Mouse (Mus musculus) kidney, postnatal 0 days (tissue): ENCODE results near the gene Gcm2. TPM values are rescaled to one million over a fixed set of nuclear protein-coding genes. Genes with fewer than 3 reads are reported as not detected.

Source experiments
- ATAC-seq: fragments of 200-750 bp; cut with Nextera tagmentation; replicated peaks from 2 replicates; pipeline ENCODE4 v1.8.0; 2017; ENCODE audit warnings: low read depth, moderate number of reproducible peaks, moderate TSS enrichment, moderate library complexity; ENCODE audit not compliant: low FRiP score
- DNase-seq: peaks from one replicate; pipeline ENCODE4 v3.0.0-alpha.2; 2016; ENCODE audit warnings: low spot score
- H3K27ac ChIP-seq: fragments of 300-500 bp; sonication (generic); 2 replicates; pipeline ENCODE4 v1.5.1; 2014; ENCODE audit warnings: mild to moderate bottlenecking
- H3K27me3 ChIP-seq: fragments of 300-500 bp; sonication (generic); 2 replicates; pipeline ENCODE4 v1.6.1; 2014; ENCODE audit warnings: low read length, mixed read lengths; ENCODE audit not compliant: insufficient read depth
- H3K36me3 ChIP-seq: fragments of 300-500 bp; sonication (generic); 2 replicates; pipeline ENCODE4 v1.6.1; 2014; ENCODE audit warnings: low read length, mixed read lengths; ENCODE audit not compliant: insufficient read depth
- H3K4me1 ChIP-seq: fragments of 300-500 bp; sonication (generic); replicated peaks from 2 replicates; pipeline ENCODE4 v1.6.1; 2014; ENCODE audit warnings: antibody characterized with exemption, low read length, mixed read lengths; ENCODE audit not compliant: insufficient read depth
- H3K4me2 ChIP-seq: fragments of 300-500 bp; sonication (generic); 2 replicates; pipeline ENCODE4 v1.6.1; 2014; ENCODE audit warnings: mild to moderate bottlenecking, low read length, moderate library complexity, mixed read lengths
- H3K4me3 ChIP-seq: fragments of 300-500 bp; sonication (generic); replicated peaks from 2 replicates; pipeline ENCODE4 v1.5.1; 2014; ENCODE audit warnings: low read depth, low read length
- H3K9ac ChIP-seq: fragments of 300-500 bp; sonication (generic); 2 replicates; pipeline ENCODE4 v1.6.1; 2014; ENCODE audit warnings: low read depth, low read length
- H3K9me3 ChIP-seq: fragments of 300-500 bp; sonication (generic); replicated peaks from 2 replicates; pipeline ENCODE4 v1.6.1; 2016; ENCODE audit warnings: low read length, inconsistent platforms, mixed read lengths
- CTCF ChIP-seq: IDR thresholded peaks from 2 replicates; pipeline ENCODE4 v1.5.1; 2016; ENCODE audit warnings: antibody characterized with exemption, low read depth, mild to moderate bottlenecking, moderate library complexity
- WGBS: fragments of 180-500 bp; shearing (Covaris S2); extraction: QIAGEN DNeasy Blood & Tissue Kit; methylation state at CpG from one replicate; pipeline ENCODE4 v1.1.7; 2014; 5-methylcytosine and 5-hydroxymethylcytosine counted together
- polyA plus RNA-seq: library from polyadenylated mRNA; unstranded; fragments of >200 nt; fragmentation: Nextera tagmentation; extraction: Ambion mirVana; gene quantifications from 2 replicates; pipeline ENCODE4 v1.2.1, GENCODE M21; 2015

Gcm2 gene
- polyA plus RNA-seq, 1 experiment from 2014 or later, result not detected

GRCm38 (mm10) chr13:41128326-41128725, 17.5 kb upstream of the Gcm2 start:
- Histone ChIP-seq H3K27me3 (no peaks in the 10 kb centered on the region), H3K9ac (no peak overlapping the region), H3K9me3 (no peaks in the 10 kb centered on the region), H3K36me3 (no peaks in the 10 kb centered on the region), H3K27ac (no peak overlapping the region), H3K4me1 (no peaks in the 10 kb centered on the region), H3K4me2 (no peak overlapping the region), H3K4me3 (no peak overlapping the region)
- 86% methylated on average over 8 of the region's 8 CpGs for WGBS
- ATAC-seq (no peak), DNase-seq (no peak)
- no peak for TF ChIP-seq CTCF

- H3K4me2 ChIP-seq, result no peak overlapping the region
- no peaks in the 10 kb centered on the region for H3K36me3 ChIP-seq
- no peak overlapping the region for H3K9ac ChIP-seq
- 84% methylated on average over 6 of the region's 6 CpGs for WGBS
- H3K27ac ChIP-seq, result no peak overlapping the region
- no peaks in the 10 kb centered on the region for H3K27me3 ChIP-seq
- DNase-seq, result no peak
- TF ChIP-seq CTCF, result no peak
- H3K4me1 ChIP-seq, result no peaks in the 10 kb centered on the region
- no peak for ATAC-seq
- no peak overlapping the region for H3K4me3 ChIP-seq
- H3K9me3 ChIP-seq, result no peaks in the 10 kb centered on the region
These were observed 12.9 kb upstream of the Gcm2 start for GRCm38 (mm10) chr13:41123666-41124225.

GRCm38 (mm10) chr13:41119152-41119945, 8.5 kb upstream of the Gcm2 start:
- TF ChIP-seq CTCF, result no peak
- H3K27me3 ChIP-seq, result no peaks in the 10 kb centered on the region
- H3K4me3 ChIP-seq, result no peak overlapping the region
- no peaks in the 10 kb centered on the region for H3K4me1 ChIP-seq
- H3K4me2 ChIP-seq, result no peak overlapping the region
- no peaks in the 10 kb centered on the region for H3K36me3 ChIP-seq
- ATAC-seq (no peak), DNase-seq (peak; percentile 22)
- no peak overlapping the region for H3K27ac ChIP-seq
- 25% methylated on average over 9 of the region's 9 CpGs for WGBS
- H3K9ac ChIP-seq, result no peak overlapping the region
- no peaks in the 10 kb centered on the region for H3K9me3 ChIP-seq

- Histone ChIP-seq H3K9ac (peak within 1 kb of the TSS; percentile 13; the same call in 1 of the 2 replicates), H3K4me2 (peak within 1 kb of the TSS; percentile 52), H3K4me3 (peak within 1 kb of the TSS; percentile 16; the same call in 1 of the 2 replicates), H3K27ac (no peak within 1 kb of the TSS), H3K9me3 (no peaks in the 10 kb centered on the region), H3K4me1 (no peaks in the 10 kb centered on the region), H3K27me3 (no peaks in the 10 kb centered on the region), H3K36me3 (no peaks in the 10 kb centered on the region)
- no peak for TF ChIP-seq CTCF
- no peak for ATAC-seq
- 24% methylated on average over 14 of the region's 14 CpGs for WGBS
- no peak for DNase-seq
These were observed 3.1 kb upstream of the Gcm2 start, which contains the start of gene Sycp2l for GRCm38 (mm10) chr13:41113940-41114339. Sycp2l (plus strand) TSS chr13:41114307.

- Histone ChIP-seq H3K4me1 (no peaks in the 10 kb centered on the region), H3K9ac (no peak overlapping the region), H3K4me2 (no peak overlapping the region), H3K36me3 (no peaks in the 10 kb centered on the region), H3K27me3 (no peaks in the 10 kb centered on the region), H3K27ac (no peak overlapping the region), H3K9me3 (no peaks in the 10 kb centered on the region), H3K4me3 (no peak overlapping the region)
- DNase-seq (no peak), ATAC-seq (no peak)
- no peak for TF ChIP-seq CTCF
- WGBS, result 88% methylated on average over 13 of the region's 13 CpGs
These were observed 5.3 kb downstream of the Gcm2 start for GRCm38 (mm10) chr13:41105541-41105940.

- DNase-seq (no peak), ATAC-seq (no peak)
- no peaks in the 10 kb centered on the region for H3K4me1 ChIP-seq
- H3K36me3 ChIP-seq, result no peaks in the 10 kb centered on the region
- no peak overlapping the region for H3K4me2 ChIP-seq
- WGBS, result 80% methylated on average over 12 of the region's 12 CpGs
- TF ChIP-seq CTCF, result no peak
- H3K27me3 ChIP-seq, result no peaks in the 10 kb centered on the region
- no peaks in the 10 kb centered on the region for H3K9me3 ChIP-seq
- H3K27ac ChIP-seq, result no peak overlapping the region
- H3K9ac ChIP-seq, result no peak overlapping the region
- H3K4me3 ChIP-seq, result no peak overlapping the region
These were observed 6.9 kb downstream of the Gcm2 start for GRCm38 (mm10) chr13:41103841-41104525.
